Mouse (Mus musculus) lung, postnatal 0 days (tissue): ENCODE data around the gene Ptcd2. TPM values are rescaled to one million over a fixed set of nuclear protein-coding genes. Genes with fewer than 3 reads are reported as not detected.

ENCODE experiments used
- ATAC-seq: fragments of 200-750 bp; cut with Nextera tagmentation; 2 replicates; pipeline ENCODE4 v1.8.0; 2017; ENCODE audit warnings: moderate library complexity
- DNase-seq: peaks from one replicate; pipeline ENCODE4 v3.0.0-alpha.2; 2016; ENCODE audit warnings: low spot score
- H3K27ac ChIP-seq: fragments of 300-500 bp; sonication (generic); 2 replicates; pipeline ENCODE4 v1.5.1; 2014; ENCODE audit warnings: antibody characterized with exemption, mild to moderate bottlenecking, low read length, mixed read lengths
- H3K27me3 ChIP-seq: fragments of 300-500 bp; sonication (generic); replicated peaks from 2 replicates; pipeline ENCODE4 v1.6.1; 2014; ENCODE audit warnings: low read length, mixed read lengths; ENCODE audit not compliant: insufficient read depth
- H3K36me3 ChIP-seq: fragments of 300-500 bp; sonication (generic); 2 replicates; pipeline ENCODE4 v1.6.1; 2014; ENCODE audit warnings: low read length, mixed read lengths; ENCODE audit not compliant: insufficient read depth
- H3K4me1 ChIP-seq: fragments of 300-500 bp; sonication (generic); 2 replicates; pipeline ENCODE4 v1.6.1; 2014; ENCODE audit warnings: antibody characterized with exemption, low read depth, low read length, mixed read lengths; ENCODE audit not compliant: insufficient read depth
- H3K4me2 ChIP-seq: fragments of 300-500 bp; sonication (generic); replicated peaks from 2 replicates; pipeline ENCODE4 v1.6.1; 2014; ENCODE audit warnings: low read depth, mild to moderate bottlenecking, low read length, moderate library complexity, mixed read lengths
- H3K4me3 ChIP-seq: fragments of 300-500 bp; sonication (generic); 2 replicates; pipeline ENCODE4 v1.5.1; 2014; ENCODE audit warnings: low read depth, low read length
- H3K9ac ChIP-seq: fragments of 300-500 bp; sonication (generic); replicated peaks from 2 replicates; pipeline ENCODE4 v1.6.1; 2014; ENCODE audit warnings: low read depth, mild to moderate bottlenecking
- H3K9me3 ChIP-seq: fragments of 300-500 bp; sonication (generic); 2 replicates; pipeline ENCODE4 v1.6.1; 2016; ENCODE audit warnings: low read length, mixed read lengths
- CTCF ChIP-seq: IDR thresholded peaks from 2 replicates; pipeline ENCODE4 v1.5.1; 2016; ENCODE audit warnings: antibody characterized with exemption, mild to moderate bottlenecking
- EP300 ChIP-seq: IDR thresholded peaks from 2 replicates; pipeline ENCODE4 v1.6.1; 2016; ENCODE audit warnings: antibody characterized with exemption, mild to moderate bottlenecking, control low read depth
- WGBS: fragments of 180-500 bp; shearing (Covaris S2); extraction: QIAGEN DNeasy Blood & Tissue Kit; methylation state at CpG from one replicate; pipeline ENCODE4 v1.1.7; 2014; 5-methylcytosine and 5-hydroxymethylcytosine counted together
- polyA plus RNA-seq: library from polyadenylated mRNA; unstranded; fragments of >200 nt; fragmentation: Nextera tagmentation; extraction: Ambion mirVana; gene quantifications from 2 replicates; pipeline ENCODE4 v1.2.1, GENCODE M21; 2015

The Ptcd2 gene
- polyA plus RNA-seq, 1 experiment from 2014 or later: 22.9 TPM

- Histone ChIP-seq H3K9ac (no peak overlapping the region), H3K9me3 (no peaks in the 10 kb centered on the region), H3K36me3 (0 out of 2 replicates have a peak, but pooled peaks cover 2% of the 10 kb centered on the region), H3K4me2 (no peak overlapping the region), H3K4me1 (no peaks in the 10 kb centered on the region), H3K27ac (no peak overlapping the region), H3K4me3 (no peak overlapping the region), H3K27me3 (no peaks in the 10 kb centered on the region)
- no peak for TF ChIP-seq CTCF
- no peak for TF ChIP-seq EP300
- DNase-seq (no peak), ATAC-seq (no peak)
- WGBS: 77% methylated on average over 14 of the region's 14 CpGs
Measured at GRCm38 (mm10) chr13:99358921-99359320, 14.4 kb upstream of the Ptcd2 start.

- H3K9me3 ChIP-seq: no peaks in the 10 kb centered on the region
- DNase-seq: no peak
- WGBS: 40% methylated on average over 9 of the region's 9 CpGs
- H3K4me2 ChIP-seq: no peak overlapping the region
- H3K9ac ChIP-seq: no peak overlapping the region
- ATAC-seq: no peak
- H3K27me3 ChIP-seq: no peaks in the 10 kb centered on the region
- no peak for TF ChIP-seq EP300
- peak; percentile 46 for TF ChIP-seq CTCF
- no peak overlapping the region for H3K4me3 ChIP-seq
- H3K27ac ChIP-seq: no peak overlapping the region
- H3K4me1 ChIP-seq: no peaks in the 10 kb centered on the region
- H3K36me3 ChIP-seq: no peaks in the 10 kb centered on the region
Measured at GRCm38 (mm10) chr13:99356428-99357265, 12.1 kb upstream of the Ptcd2 start.

- ATAC-seq (no peak), DNase-seq (no peak)
- Histone ChIP-seq H3K4me3 (no peak overlapping the region), H3K9me3 (no peaks in the 10 kb centered on the region), H3K36me3 (no peaks in the 10 kb centered on the region), H3K4me1 (no peaks in the 10 kb centered on the region), H3K27me3 (no peaks in the 10 kb centered on the region), H3K9ac (no peak overlapping the region), H3K4me2 (no peak overlapping the region), H3K27ac (no peak overlapping the region)
- 61% methylated on average over 7 of the region's 7 CpGs for WGBS
- TF ChIP-seq CTCF: no peak
- no peak for TF ChIP-seq EP300
Measured at GRCm38 (mm10) chr13:99355861-99356260, 11.4 kb upstream of the Ptcd2 start.

- ATAC-seq: no peak
- H3K4me1 ChIP-seq: no peaks in the 10 kb centered on the region
- H3K27ac ChIP-seq: no peak overlapping the region
- WGBS: 84% methylated on average over 6 of the region's 6 CpGs
- DNase-seq: no peak
- H3K9me3 ChIP-seq: no peaks in the 10 kb centered on the region
- no peak overlapping the region for H3K9ac ChIP-seq
- H3K27me3 ChIP-seq: no peaks in the 10 kb centered on the region
- TF ChIP-seq EP300 (no peak), CTCF (no peak)
- no peaks in the 10 kb centered on the region for H3K36me3 ChIP-seq
- H3K4me2 ChIP-seq: no peak overlapping the region
- no peak overlapping the region for H3K4me3 ChIP-seq
Measured at GRCm38 (mm10) chr13:99355072-99355471, 10.6 kb upstream of the Ptcd2 start.

GRCm38 (mm10) chr13:99353490-99353851, 9.0 kb upstream of the Ptcd2 start:
- Histone ChIP-seq H3K4me2 (peak overlapping the region; percentile 61), H3K27ac (peak overlapping the region; percentile 78), H3K4me1 (no peaks in the 10 kb centered on the region), H3K27me3 (no peaks in the 10 kb centered on the region), H3K9ac (0 out of 2 replicates have a peak overlapping the region, but pooled peaks have one; percentile 39), H3K4me3 (peak overlapping the region; percentile 45), H3K36me3 (no peaks in the 10 kb centered on the region), H3K9me3 (no peaks in the 10 kb centered on the region)
- no peak for TF ChIP-seq CTCF
- peak; percentile 38; the same call in 1 of the 2 replicates for TF ChIP-seq EP300
- WGBS: 6% methylated on average over 7 of the region's 7 CpGs
- DNase-seq (no peak), ATAC-seq (peak; percentile 34)

- WGBS: 10% methylated on average over 28 of the region's 28 CpGs
- Histone ChIP-seq H3K4me1 (no peaks in the 10 kb centered on the region), H3K9ac (no peak overlapping the region), H3K4me2 (peak overlapping the region; percentile 61), H3K27ac (peak overlapping the region; percentile 78), H3K9me3 (no peaks in the 10 kb centered on the region), H3K36me3 (no peaks in the 10 kb centered on the region), H3K27me3 (no peaks in the 10 kb centered on the region), H3K4me3 (peak overlapping the region; percentile 45)
- TF ChIP-seq EP300: no peak
- peak; percentile 99 for TF ChIP-seq CTCF
- DNase-seq (peak; percentile 99), ATAC-seq (peak; percentile 100)
Measured at GRCm38 (mm10) chr13:99352758-99353489, 8.4 kb upstream of the Ptcd2 start.
